Mouse (Mus musculus) cerebellum, adult 11-12 months (tissue): ENCODE measurements around the gene Hcar1.

Experiments used
- DNase-seq: peaks from one replicate; pipeline ENCODE4 v3.0.0; 2022

Gene Hcar1

GRCm38 (mm10) chr5:123879928-123880327, at the start of gene Hcar1:
TSS of gene Hcar1 (minus strand) at chr5:123880020.
- DNase-seq, result no peak

DNA sequence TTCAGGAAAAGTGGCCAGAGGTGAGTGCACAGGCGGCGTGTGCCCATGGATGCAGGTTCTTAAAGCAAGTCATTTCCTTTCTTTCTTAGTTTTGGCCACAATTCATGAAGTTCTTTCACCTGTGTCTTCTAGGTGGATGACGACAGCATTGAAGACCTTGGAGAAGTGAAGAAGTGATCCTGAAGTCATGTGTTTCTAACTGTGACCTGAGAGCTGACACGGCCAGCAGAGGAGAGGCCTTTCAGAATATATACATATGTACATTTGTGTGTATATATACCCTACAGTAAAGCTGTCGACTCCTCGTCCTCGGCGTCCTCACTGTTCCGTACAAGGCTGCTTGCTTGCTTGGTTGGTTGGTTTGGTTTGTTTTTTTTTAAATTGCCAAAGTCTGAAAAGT, 47.3 kb upstream of the Hcar1 start, which contains the start of gene Gm43518:
TSS of gene Gm43518 (plus strand) at position 301 of the 400 bp plus-strand sequence.
- no peak for DNase-seq

GRCm38 (mm10) chr5:123922112-123922511, 42.3 kb upstream of the Hcar1 start:
- DNase-seq, result no peak

- DNase-seq, result no peak
These were observed 35.0 kb upstream of the Hcar1 start for GRCm38 (mm10) chr5:123914852-123915251.

DNA sequence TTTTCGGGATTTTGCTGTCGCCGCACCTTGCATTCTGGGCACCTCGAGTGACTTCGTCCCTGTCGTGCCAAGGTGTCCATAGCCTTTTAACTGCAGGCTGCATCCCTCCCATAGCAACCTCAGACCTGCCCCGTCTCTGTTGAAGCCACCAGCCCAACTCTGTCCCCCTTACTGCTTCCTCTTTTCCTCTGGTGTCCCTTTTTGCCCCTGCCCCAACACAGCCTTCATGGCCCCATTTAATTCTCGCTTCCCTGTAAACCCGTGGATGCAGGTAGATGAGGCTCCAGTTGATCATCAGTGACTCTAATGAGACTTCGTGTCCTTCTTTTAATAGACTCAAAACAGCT, 27.8 kb upstream of the Hcar1 start:
- DNase-seq, result no peak

DNA sequence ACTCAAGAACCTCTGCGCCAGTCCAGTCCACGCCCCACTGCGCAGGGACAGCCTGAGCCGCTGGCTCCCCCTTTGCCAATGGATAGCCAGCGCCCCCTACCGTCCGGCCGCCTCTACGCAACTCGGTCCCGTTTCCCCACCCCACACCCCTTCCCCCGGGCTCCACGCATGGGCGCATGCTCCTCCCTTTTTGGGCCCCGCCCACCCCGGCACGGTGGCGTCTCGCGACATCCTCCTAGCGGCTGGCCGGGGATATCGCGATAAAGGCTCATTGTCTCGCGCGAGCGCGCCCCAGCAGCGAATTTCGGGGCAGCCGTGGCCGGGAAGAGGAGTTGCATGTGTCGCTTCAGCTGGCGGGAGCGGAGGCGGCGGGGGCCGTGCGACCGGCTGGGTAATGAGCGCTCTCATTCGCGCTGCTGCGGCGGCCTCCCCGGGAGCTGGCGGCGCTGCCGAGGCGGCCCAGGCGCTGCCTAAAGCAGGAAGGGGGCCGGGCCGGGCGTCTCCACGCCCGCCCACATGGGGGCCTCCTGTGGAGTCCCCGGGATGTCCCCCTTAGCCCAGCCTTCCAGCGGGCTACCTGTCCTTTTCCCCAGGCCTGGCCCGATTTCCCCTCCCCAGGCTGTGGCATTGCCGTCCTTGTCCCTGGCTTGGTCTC, 27.3 kb upstream of the Hcar1 start, which contains the start of gene Denr:
TSS of gene Denr (plus strand) at position 200 of the 655 bp plus-strand sequence.
- DNase-seq, result peak; percentile 98

- peak; percentile 36 for DNase-seq
These were observed 26.5 kb upstream of the Hcar1 start for GRCm38 (mm10) chr5:123906146-123906975.

- peak; percentile 15 for DNase-seq
These were observed 24.3 kb upstream of the Hcar1 start for GRCm38 (mm10) chr5:123904059-123904672.

GRCm38 (mm10) chr5:123897352-123897751, 17.5 kb upstream of the Hcar1 start:
- no peak for DNase-seq

DNA sequence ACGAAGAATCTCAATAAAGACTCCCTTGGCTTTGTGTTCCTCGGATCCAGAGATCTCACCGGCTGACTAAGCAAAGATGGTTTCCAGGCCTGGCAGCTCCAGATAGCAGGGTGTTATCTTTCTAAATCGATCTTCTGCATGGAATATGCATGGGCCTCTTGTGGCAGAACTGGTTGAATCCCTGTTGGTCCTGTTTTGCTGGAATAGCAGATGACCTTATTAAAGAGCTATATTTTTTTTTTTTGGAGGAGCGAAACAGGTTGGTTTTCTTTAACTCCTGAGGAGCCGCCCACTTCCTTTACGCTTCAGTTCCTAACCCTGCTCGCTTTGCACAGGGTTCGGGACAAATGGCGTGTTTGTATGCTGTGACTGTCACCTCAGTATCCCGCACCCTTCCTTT, 16.6 kb upstream of the Hcar1 start:
- DNase-seq, result no peak

- no peak for DNase-seq
These were observed 13.7 kb upstream of the Hcar1 start for GRCm38 (mm10) chr5:123893520-123893919.

DNA sequence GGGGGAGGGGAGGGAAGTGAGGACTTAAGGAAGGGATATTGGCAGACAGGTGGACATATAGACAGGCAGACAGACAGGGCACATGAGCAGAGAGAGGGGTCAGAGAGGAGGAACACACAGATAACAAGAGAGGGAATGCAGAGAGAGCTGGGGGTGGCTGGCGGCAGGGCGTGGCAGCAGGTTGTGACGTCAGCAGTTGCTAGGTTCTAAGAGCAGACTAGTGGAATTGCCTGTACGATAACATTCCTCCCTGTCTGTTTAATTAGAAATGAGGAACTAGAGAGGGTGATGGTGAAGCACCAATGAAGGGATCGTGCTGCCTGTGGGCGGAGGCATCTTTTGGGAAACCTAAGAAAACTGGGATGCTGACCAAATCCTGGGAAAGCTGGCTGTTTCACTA, 11.8 kb upstream of the Hcar1 start:
- DNase-seq, result no peak

DNA sequence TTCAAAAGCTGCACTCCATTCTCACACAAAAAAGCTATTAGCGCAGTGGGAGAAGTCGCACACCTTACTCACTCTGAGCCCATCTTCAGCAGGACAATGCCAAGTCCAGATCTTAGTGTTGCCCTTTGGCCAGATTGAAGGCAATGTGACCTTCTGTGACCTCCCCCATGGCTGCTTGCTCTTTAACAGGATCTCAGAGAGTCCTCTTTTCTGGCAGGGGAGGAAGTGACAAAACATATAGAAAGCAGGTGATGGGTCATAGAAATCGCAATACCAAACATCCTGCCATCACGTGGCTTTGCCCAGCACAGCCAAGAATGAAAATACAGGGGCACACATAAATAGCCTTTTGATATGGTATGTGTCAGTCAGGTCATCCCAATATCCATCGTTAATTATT, 11.2 kb upstream of the Hcar1 start:
- DNase-seq, result no peak

- no peak for DNase-seq
These were observed 10.5 kb upstream of the Hcar1 start for GRCm38 (mm10) chr5:123890312-123890711.

DNA sequence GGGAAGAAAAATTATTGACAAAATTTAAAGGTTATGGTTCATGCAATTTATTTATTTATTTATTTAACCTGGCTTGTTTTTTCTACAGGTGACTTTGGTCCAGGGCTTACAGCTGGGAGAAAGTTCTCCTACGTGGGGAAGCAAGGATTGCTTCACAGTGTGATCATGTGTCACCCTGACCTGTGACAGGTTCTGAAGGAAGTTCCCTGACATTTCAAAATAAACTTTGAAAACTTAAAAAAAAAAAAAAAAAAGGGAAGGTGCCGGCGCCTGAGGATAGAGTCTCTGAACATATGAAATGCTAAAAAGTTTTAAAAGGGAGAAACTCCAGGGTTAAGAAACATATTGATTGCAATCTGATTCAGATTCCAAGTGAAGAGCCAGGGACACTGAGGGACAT, 6.5 kb upstream of the Hcar1 start:
- DNase-seq, result no peak

- DNase-seq, result no peak
These were observed 4.5 kb upstream of the Hcar1 start for GRCm38 (mm10) chr5:123884332-123884731.

- no peak for DNase-seq
These were observed 4.1 kb upstream of the Hcar1 start for GRCm38 (mm10) chr5:123883891-123884290.

- DNase-seq, result no peak
These were observed 958 bp upstream of the Hcar1 start for GRCm38 (mm10) chr5:123880778-123881177.

DNA sequence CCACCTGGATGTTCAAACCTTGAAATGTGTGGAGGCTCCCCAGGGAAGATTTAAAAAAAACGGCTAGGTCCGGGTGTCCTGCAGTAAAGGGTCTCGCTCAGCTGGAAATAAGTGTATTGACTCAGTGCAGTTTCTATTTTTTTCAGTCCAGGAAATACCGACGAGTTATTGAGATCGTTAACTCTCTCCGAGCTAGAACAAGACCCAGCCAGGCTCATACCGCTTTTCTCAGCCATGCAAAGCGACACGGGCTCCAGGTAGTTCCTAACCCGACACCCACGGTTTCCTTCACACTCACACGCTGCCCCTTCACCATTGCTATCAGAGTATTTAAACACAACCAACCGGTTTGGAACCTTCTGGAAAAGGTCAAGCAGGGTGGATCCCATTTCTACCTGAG, 1.8 kb downstream of the Hcar1 start:
- DNase-seq, result no peak

DNA sequence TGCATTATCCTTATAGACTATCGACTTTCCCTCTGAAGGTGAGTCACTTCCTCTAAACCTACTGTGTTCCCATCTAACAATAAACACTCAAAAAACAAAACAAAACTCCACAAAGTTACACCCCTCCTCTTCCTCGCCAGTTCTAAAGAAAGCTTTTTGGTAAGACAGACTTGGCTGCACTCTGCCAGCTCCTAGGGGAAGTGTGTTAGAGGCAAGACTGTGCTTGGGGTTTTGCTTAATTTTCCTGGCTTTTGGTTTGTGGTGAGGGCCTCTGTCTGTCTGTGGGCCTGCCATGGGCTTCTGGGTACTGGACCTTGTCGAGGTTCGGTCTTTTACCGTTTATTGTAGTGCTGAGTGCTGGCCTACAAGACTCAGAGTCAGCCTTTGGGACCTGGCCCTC, 5.6 kb downstream of the Hcar1 start:
- no peak for DNase-seq

DNA sequence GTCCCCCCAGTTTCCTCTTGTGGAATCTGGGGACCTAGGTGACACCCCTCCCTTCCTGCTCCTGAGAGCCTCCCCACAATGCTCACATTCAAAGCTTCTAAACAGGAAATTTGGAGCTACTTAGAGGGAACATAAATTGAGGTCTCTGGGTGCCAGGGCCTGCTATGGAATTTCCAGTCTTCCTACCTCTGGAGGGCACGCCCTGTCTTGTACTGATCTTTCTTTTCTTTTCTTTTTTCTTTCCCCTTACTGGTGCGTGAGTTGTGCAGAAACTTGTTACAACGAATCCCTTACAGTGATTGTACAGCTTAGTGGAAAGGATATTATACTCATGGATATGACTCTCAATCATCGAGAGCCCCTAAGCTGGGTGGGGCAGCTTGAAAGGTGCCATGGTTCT, 10.2 kb downstream of the Hcar1 start:
- no peak for DNase-seq

DNA sequence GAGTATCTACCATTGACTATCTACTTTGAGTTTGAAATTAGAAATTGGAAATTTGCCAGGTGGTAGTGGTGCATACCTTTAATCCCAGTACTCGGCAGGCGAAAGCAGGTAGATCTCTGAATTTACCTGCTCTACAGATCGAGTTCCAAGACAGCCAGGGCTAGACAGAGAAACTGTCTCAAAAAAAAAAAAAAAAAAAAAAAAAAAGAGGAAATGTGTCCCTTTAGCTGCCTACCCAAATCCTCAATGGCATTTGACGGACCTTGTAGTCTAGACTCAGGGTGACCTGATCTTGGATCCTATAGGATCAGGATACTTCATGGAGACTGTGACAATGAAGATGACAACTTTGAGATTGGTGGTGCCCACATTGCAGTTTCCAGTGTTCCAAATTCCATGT, 13.4 kb downstream of the Hcar1 start:
- DNase-seq, result no peak

GRCm38 (mm10) chr5:123865365-123865764, 14.5 kb downstream of the Hcar1 start, which contains the start of gene Hcar2:
TSS of gene Hcar2 (minus strand) at chr5:123865499.
- DNase-seq, result no peak

DNA sequence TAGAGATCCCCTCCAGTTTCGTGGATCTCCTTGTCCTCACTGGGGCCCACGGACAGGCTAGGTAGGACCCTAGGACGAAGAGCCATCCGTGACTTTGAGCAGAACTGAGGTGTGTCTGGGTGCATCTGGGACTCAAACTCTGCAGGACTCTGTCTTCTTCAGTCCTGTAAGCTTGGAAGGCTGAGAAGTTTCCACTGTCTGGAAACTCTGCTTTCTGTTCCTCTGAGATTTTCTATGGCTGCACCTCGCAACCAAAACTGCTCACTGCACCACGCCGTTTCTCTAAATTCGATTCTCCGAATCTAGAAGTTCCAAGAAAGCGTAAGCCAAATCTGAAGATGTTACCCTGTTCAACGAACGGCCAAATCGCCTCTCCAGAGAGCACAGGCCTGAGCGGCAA, 15.9 kb downstream of the Hcar1 start:
- no peak for DNase-seq
